Mouse (Mus musculus) layer of hippocampus, adult 8-10 months (tissue): ENCODE data around the gene Fa2h. TPM values are rescaled to one million over a fixed set of nuclear protein-coding genes. Genes with fewer than 3 reads are reported as not detected.
A peak's percentile ranks its signal among the peaks of the same experiment; 100 is the strongest.
"Not testable (repeated sequence)": the region's sequence is repeated elsewhere in the genome, so short reads cannot be mapped to it uniquely, and the experiment has no call there.

ENCODE experiments used
- DNase-seq, 2 experiments: peaks; one replicate each; pipeline ENCODE4 v3.0.0; 2022; ENCODE audit warnings: low spot score in 2 of 2
- total RNA-seq, 4 experiments: library from RNA; stranded (reverse); gene quantifications; 2 replicates each; pipeline ENCODE4 v1.2.4; 2022

Fa2h gene
- total RNA-seq, 4 experiments from 2014 or later: 22.2 to 31.0 (median 25.0) TPM

DNA sequence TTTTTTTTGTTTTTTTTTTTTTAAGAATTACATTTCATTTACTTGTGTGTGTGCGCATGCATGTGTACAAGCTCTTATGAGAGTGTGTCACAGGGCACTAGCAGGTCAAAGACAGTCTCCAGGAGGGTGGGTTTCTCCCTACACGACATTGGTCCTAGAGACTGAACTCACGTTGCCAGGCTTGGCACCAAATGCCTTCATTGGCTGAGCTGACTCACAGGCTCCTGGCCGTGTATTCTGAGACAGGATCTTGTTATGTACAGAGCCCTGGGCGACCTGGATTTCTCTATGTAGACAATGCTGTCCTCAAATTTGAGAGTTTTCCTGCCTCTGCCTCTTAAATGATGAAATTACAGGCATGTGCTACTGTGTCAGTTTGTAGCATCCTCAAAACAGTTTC is 33.7 kb downstream of the Fa2h start:
- DNase-seq: no peak

GRCm38 (mm10) chr8:111358905-111359304 is 34.7 kb downstream of the Fa2h start:
- DNase-seq: no peak

- DNase-seq: no peak
These were observed 36.2 kb downstream of the Fa2h start for GRCm38 (mm10) chr8:111357433-111357832.

GRCm38 (mm10) chr8:111353497-111353896 is 40.1 kb downstream of the Fa2h start:
- DNase-seq: peak; percentile 65 to 79

- DNase-seq: no peak
These were observed 41.3 kb downstream of the Fa2h start for GRCm38 (mm10) chr8:111352289-111352688.

- no peak for DNase-seq
These were observed 43.0 kb downstream of the Fa2h start for GRCm38 (mm10) chr8:111350577-111350976.

- peak; percentile 60 to 84 for DNase-seq
These were observed 50.4 kb downstream of the Fa2h start for GRCm38 (mm10) chr8:111343225-111343624.

GRCm38 (mm10) chr8:111340186-111340585 is 53.4 kb downstream of the Fa2h start:
- DNase-seq: no peak

DNA sequence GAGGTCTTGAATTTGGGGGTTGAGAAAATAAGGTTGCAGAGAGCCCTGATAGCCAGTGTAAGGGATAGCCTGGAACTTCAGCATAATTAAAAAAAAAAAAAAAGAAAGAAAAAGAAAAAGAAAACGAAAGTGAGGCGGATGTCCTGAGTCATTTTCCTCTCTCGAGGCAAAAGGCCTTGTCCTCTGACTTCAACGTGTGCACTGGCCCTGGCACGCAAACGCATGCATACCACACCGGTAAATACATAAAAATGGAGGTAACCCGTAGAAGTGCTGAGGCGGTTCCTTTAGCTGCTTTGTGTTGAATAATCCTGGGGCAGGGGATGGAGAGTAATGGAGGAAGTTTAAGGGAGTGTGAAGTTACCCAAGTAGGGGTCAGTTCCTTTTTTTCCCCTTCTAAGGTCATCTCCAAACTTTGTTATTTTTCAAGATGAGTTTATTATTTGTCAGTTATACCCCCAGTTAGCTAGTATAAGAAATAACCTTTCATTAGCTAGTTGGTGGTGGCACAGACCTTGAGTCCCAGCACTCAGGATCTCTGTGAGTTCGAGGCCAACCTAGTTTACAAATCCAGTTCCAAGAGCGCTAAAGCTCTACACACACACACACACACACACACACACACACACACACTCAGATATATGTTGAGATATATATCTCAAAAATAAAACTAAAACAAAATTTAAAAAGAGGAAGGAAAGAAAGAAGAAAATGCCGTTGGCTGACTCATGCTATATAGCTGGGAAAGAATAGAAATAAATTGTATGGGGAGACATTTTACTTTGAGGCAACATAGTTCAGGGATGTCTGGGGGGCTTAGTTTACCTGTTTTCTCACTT is 55.0 kb downstream of the Fa2h start:
- DNase-seq: no peak

DNA sequence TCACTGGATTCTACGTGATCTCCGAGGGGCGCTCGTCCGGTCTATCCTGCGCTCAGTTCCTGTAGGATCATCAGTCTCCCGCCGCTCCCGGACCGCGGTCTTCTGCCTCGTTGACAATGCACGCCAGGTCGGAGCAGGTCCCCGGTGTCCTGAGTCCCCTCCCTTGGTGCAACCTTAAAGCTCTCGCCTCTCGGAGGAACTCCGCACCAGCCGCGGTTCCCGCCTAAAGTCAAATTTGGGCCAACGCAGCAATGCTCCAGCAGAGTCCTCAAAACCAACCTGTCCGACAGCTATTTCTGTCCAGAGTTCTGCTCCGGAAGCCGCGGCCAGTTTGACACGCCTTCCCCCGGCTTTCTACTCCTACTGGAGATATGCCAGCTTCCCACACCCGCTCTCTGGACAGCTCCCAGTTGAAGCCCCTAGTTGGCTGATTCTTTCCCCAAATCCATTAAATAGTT is 55.7 kb downstream of the Fa2h start, which contains the start of gene Mlkl:
Gene Mlkl, minus strand, starts transcription at position 288 of the 458 bp plus-strand sequence.
- no peak for DNase-seq

- DNase-seq: no peak
These were observed 56.2 kb downstream of the Fa2h start for GRCm38 (mm10) chr8:111337311-111337889.

DNA sequence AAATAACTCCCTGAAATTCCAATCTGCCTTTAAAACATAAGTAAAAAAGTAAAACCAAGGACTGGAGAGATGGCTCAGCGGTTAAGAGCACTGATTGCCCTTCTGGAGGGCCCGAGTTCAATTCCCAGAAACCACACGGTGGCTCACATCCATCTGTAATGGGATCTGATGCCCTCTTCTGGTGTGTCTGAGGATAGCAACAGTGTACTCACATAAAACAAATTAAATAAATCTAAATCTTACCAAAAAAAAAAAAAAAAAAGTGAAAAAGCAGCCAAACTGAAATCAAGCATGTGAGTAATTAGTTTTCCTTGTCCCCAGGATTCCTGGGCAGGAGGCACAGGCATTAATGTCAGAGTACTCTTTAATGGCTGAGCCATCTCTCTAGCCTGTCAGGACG is 56.9 kb downstream of the Fa2h start:
- DNase-seq: no peak

DNA sequence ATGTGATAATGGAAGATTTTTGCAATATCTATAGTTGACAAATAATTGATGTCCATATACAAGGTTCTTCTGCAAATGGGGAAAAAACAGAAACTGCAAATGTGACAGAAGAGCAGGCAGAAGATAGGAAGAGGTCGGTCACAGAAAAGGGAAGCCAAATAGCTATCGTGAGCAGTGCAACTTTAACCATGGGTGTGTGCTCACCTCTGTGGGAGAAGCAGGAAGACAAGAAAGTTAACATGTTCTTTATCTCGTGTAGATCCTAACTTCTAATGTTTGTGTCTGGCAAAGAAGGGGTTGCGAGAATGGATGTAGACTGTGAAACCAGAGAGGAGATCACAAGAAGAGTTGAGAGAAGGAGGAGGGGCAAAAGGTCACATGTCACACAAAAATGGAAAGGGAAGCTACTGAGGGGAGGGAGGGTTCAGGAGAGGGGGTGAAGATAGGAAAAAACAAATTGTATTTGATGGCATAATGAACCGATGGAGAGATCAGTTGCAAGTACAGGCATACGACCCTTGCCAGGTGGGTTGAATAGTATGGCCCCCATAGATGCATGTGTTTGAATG is 68.3 kb downstream of the Fa2h start:
- no peak for DNase-seq

DNA sequence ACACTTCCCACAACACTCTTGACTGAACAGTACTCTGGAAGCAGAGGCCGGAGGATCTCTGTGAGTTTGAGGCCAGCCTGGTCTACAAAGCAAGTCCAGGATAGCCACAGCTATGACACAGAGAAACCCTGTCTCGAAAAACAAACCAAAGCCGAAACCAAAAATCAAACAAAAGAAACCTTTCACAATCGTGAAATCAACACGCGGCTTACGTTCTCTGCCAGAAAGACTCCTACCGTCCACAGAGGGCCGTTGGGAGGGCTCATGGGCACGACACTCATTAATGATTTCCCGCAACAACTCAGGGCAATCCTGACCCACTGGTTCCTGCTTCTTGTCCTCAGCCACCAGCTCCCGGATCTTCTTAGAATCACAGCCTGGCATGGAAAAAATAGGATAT is 78.9 kb downstream of the Fa2h start:
- DNase-seq: no peak

GRCm38 (mm10) chr8:111313961-111314360 is 79.7 kb downstream of the Fa2h start:
- DNase-seq: not testable (repeated sequence)

DNA sequence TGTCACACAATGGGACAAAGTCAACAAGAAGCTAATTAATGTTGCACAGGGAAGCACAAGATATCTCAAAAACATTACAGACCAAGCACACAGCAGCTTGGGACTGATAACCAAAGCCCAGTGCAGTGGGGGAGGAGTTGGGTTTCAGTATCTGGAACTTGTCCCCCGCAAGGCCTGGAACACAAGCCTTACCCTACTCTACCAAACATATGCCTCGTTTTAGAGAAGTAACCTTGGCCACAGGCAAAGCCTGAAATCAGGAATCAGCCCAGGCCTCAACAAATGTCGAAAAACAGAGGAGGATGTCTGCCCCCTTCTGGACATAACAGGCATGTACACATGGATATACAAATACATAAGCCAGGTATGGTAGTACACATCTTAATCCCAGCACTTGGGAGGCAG is 80.9 kb downstream of the Fa2h start:
- no peak for DNase-seq

- not testable (repeated sequence) for DNase-seq
These were observed 83.6 kb downstream of the Fa2h start for GRCm38 (mm10) chr8:111310006-111310405.

DNA sequence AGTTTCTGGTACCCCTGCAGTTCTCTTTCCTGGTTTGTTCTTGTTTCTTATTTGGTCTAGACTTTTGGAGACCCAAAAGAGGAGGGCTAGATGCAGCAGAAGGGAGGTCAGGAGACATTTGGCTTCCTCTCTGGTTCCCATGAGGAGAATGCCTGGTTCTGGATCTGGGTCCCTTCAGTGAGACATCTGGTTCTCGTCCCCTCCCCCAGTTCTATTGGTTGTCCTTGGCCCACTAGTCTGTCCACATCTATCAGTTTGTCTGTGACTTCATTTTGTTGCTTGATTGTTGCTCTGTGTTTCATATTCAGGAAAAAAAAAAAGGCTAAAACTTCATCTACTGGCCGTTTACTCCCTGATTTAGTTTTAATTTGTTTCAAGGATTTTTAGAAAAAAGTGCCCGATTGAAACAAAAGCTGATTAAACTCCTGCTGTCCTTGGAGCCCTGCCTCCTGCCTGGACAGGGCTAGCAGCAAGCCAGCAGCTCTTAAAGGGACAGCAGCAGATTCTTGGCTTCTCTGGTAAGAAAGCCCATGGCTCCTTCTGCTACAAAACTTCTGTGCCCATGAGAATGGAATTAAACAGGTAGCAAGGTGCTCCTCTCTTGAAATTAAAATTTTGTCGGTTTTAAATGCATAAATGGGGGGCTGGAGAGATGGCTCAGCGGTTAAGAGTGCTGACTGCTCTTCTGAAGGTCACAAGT is 88.4 kb downstream of the Fa2h start:
- DNase-seq: no peak

- DNase-seq: no peak
These were observed 89.3 kb downstream of the Fa2h start for GRCm38 (mm10) chr8:111304359-111304758.

DNA sequence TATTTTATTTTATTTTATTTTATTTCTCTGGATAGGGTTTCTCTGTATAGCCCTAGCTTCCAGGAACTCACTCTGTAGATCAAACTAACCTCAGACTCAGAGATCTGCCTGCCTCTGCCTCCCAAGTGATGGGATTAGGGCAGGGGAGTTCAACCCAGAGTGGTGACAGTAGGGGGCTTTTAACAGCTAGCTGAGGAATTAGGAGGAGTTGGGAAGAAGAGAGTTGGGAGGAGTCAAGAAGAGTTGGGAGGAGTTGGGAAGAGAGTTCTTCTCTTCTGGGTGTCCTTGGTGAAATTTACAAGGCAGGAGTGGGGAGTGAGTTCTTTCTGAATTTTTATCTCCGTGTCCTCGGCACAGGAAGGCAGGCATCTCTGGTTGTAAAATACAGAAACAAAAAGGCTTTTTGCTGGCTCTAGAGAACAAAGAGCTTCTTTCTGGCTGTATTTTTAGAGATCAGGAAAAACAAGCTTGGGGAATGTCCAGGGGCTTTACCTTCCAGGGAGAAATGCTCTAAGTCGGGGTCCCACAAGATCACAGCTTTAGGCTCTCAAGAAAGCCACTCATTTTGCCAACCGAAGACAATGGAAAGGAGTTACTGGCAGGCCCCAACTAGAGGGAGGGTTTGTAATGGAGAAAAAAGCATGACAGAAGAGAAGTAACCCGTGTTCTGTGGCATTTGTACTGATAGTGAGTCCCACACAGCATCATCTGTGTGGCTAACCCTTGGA is 90.4 kb downstream of the Fa2h start:
- not testable (repeated sequence) for DNase-seq
